Mouse (Mus musculus): ENCODE data around the gene Hnrnph1. TPM values are rescaled to one million over a fixed set of nuclear protein-coding genes. Genes with fewer than 3 reads are reported as not detected.
A peak's percentile ranks its signal among the peaks of the same experiment; 100 is the strongest.

Gene Hnrnph1
- 255 and 272 TPM in 2 replicates for polyA plus RNA-seq (2016; fragmentation: Nextera tagmentation; extraction: Ambion mirVana)

DNA sequence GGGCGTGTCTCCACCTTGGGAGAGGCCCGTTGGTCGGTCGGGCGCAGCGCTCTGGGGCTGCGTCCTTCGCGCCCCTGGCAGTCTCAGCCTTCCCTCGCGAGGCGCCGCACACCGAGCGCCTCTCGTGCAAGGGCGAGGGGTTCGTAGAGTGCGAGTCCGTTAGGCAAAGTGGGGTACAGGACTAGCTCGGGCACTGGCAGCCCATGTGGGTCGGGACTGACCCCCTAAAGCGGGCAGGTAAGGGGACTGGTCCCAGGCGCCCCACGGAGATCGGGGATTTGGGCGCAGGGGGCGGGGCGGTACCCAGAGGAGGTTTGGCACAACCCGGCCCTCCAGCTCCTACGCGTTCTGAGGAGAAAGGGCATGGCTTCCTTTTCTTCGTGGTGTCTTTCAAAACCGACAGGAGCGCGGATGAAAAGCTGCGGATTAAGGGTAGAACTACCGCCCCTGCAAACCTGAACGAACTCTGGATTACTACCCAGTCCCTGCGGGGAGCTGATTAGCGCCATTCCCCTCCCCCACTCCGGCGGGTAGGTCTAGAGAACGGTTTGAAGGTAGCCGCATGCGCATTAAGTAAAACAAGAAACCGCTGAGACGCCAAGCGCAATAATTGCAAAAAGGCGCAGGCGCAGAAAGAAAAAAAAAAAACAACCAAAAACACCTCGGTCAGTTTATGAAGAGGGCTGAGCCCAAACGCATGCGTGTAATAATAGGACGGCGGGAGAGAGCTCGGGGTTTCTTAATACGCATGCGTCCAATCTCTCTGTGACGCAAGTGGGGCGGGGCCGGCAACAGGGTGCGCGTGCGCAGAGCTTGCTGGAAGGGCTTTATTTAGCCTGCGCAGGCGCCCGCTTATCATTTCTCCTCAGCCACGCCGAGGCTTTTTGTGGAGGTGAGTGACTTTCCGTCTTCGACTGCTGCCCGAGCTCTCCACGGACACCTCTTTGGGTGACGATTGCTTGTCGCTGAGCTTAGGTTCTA, at the start of gene Hnrnph1:
Gene Hnrnph1, plus strand, starts transcription at position 80 of the 981 bp plus-strand sequence.
- Histone ChIP-seq H3K9ac (peak within 1 kb of the TSS; percentile 94), H3K27me3 (replicated peaks) (no peaks in the 10 kb centered on the region), H3K4me2 (peak within 1 kb of the TSS; percentile 92), H3K4me3 (peak within 1 kb of the TSS; percentile 83), H3K4me1 (replicated peaks) (peaks cover 11% of the 10 kb centered on the region), H3K9me3 (replicated peaks) (no peaks in the 10 kb centered on the region), H3K36me3 (peaks cover 17% of the 10 kb centered on the region), H3K27ac (ENCODE audit: poor library complexity, severe bottlenecking) (peak within 1 kb of the TSS; percentile 98)
- peak; percentile 93 for ATAC-seq (ENCODE audit: insufficient number of reproducible peaks, low FRiP score)
- under 1% methylated on average over 76 of the region's 76 CpGs for WGBS

GRCm38 (mm10) chr11:50328075-50328625, 48.6 kb upstream of the Hnrnph1 start:
- H3K27me3 ChIP-seq (replicated peaks): no peaks in the 10 kb centered on the region
- H3K36me3 ChIP-seq: 0 out of 2 replicates have a peak, but pooled peaks cover 9% of the 10 kb centered on the region
- H3K27ac ChIP-seq (ENCODE audit: poor library complexity, severe bottlenecking): no peak overlapping the region
- WGBS: 79% methylated on average over 3 of the region's 3 CpGs
- ATAC-seq (ENCODE audit: insufficient number of reproducible peaks, low FRiP score): no peak
- H3K4me3 ChIP-seq: no peak overlapping the region
- H3K9me3 ChIP-seq (replicated peaks): no peaks in the 10 kb centered on the region
- H3K9ac ChIP-seq: no peak overlapping the region
- no peak overlapping the region for H3K4me2 ChIP-seq
- peaks cover 9% of the 10 kb centered on the region for H3K4me1 ChIP-seq (replicated peaks)

- 89% methylated on average over 1 of the region's 1 CpGs for WGBS
- Histone ChIP-seq H3K36me3 (0 out of 2 replicates have a peak, but pooled peaks cover 9% of the 10 kb centered on the region), H3K9me3 (replicated peaks) (no peaks in the 10 kb centered on the region), H3K4me2 (no peak overlapping the region), H3K27ac (ENCODE audit: poor library complexity, severe bottlenecking) (no peak overlapping the region), H3K27me3 (replicated peaks) (no peaks in the 10 kb centered on the region), H3K4me3 (no peak overlapping the region), H3K4me1 (replicated peaks) (peaks cover 1% of the 10 kb centered on the region; the same call in 1 of the 2 replicates), H3K9ac (no peak overlapping the region)
- ATAC-seq (ENCODE audit: insufficient number of reproducible peaks, low FRiP score): no peak
Measured at GRCm38 (mm10) chr11:50329378-50329777, 47.4 kb upstream of the Hnrnph1 start.

- no peak for ATAC-seq (ENCODE audit: insufficient number of reproducible peaks, low FRiP score)
- 77% methylated on average over 3 of the region's 3 CpGs for WGBS
- Histone ChIP-seq H3K9ac (no peak overlapping the region), H3K36me3 (0 out of 2 replicates have a peak, but pooled peaks cover 6% of the 10 kb centered on the region), H3K4me1 (replicated peaks) (no peaks in the 10 kb centered on the region), H3K9me3 (replicated peaks) (no peaks in the 10 kb centered on the region), H3K27ac (ENCODE audit: poor library complexity, severe bottlenecking) (no peak overlapping the region), H3K4me2 (no peak overlapping the region), H3K27me3 (replicated peaks) (no peaks in the 10 kb centered on the region), H3K4me3 (no peak overlapping the region)
Measured at GRCm38 (mm10) chr11:50333181-50333580, 43.6 kb upstream of the Hnrnph1 start.

DNA sequence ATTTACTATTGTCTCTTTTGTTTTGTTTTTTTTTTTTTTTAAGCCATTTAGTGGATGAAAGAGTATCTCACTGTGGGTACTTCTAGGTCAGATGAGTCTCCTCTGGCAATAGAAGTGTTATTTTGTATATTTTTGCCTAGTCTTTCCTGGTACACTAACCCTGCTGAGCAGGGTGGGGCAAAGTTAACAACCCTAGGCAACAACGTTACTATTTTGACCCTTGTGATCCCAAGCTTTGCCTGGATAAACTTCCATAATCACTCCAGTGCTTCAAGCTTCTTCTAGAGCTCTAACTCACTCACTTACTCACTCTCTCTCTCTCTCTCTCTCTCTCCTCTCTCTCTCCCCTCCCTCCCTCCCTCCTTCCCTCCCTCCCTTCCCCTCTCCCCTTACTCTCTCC, 40.7 kb upstream of the Hnrnph1 start:
- Histone ChIP-seq H3K4me1 (replicated peaks) (no peaks in the 10 kb centered on the region), H3K27ac (ENCODE audit: poor library complexity, severe bottlenecking) (no peak overlapping the region), H3K36me3 (no peaks in the 10 kb centered on the region), H3K9me3 (replicated peaks) (no peaks in the 10 kb centered on the region), H3K27me3 (replicated peaks) (no peaks in the 10 kb centered on the region), H3K4me2 (no peak overlapping the region), H3K9ac (no peak overlapping the region), H3K4me3 (no peak overlapping the region)
- 50% methylated on average over 1 of the region's 1 CpGs for WGBS
- ATAC-seq (ENCODE audit: insufficient number of reproducible peaks, low FRiP score): no peak

DNA sequence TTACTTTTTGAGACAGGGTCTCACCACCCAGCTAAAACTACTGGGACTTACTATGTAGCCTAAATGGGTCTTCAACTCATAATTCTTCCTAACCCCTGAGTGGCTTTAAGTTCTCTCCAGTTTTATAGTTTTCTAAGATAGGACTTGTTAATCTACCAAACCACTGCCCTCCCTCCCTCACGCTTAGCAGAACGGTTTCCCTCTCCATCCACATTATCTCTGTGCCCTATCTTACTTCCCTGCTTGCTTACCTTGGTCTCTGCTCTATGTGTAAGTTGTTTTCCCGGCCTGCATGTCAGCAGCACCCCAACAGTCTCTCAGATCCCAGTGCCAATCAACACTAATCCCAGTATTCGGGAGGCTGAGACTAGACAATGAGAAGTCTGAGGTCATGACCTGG, 39.9 kb upstream of the Hnrnph1 start:
- H3K9ac ChIP-seq: no peak overlapping the region
- H3K4me1 ChIP-seq (replicated peaks): peaks cover 2% of the 10 kb centered on the region; the same call in 1 of the 2 replicates
- WGBS: 51% methylated on average over 4 of the region's 4 CpGs
- H3K4me3 ChIP-seq: no peak overlapping the region
- H3K27ac ChIP-seq (ENCODE audit: poor library complexity, severe bottlenecking): no peak overlapping the region
- no peak overlapping the region for H3K4me2 ChIP-seq
- H3K36me3 ChIP-seq: no peaks in the 10 kb centered on the region
- ATAC-seq (ENCODE audit: insufficient number of reproducible peaks, low FRiP score): no peak
- H3K9me3 ChIP-seq (replicated peaks): no peaks in the 10 kb centered on the region
- H3K27me3 ChIP-seq (replicated peaks): no peaks in the 10 kb centered on the region

- H3K9me3 ChIP-seq (replicated peaks): no peaks in the 10 kb centered on the region
- 82% methylated on average over 4 of the region's 4 CpGs for WGBS
- H3K27ac ChIP-seq (ENCODE audit: poor library complexity, severe bottlenecking): no peak overlapping the region
- no peak overlapping the region for H3K9ac ChIP-seq
- no peaks in the 10 kb centered on the region for H3K36me3 ChIP-seq
- peaks cover 6% of the 10 kb centered on the region; the same call in 1 of the 2 replicates for H3K4me1 ChIP-seq (replicated peaks)
- ATAC-seq (ENCODE audit: insufficient number of reproducible peaks, low FRiP score): no peak
- no peaks in the 10 kb centered on the region for H3K27me3 ChIP-seq (replicated peaks)
- H3K4me3 ChIP-seq: no peak overlapping the region
- no peak overlapping the region for H3K4me2 ChIP-seq
Measured at GRCm38 (mm10) chr11:50345486-50345885, 31.3 kb upstream of the Hnrnph1 start.

GRCm38 (mm10) chr11:50346256-50347032, 30.3 kb upstream of the Hnrnph1 start:
- peaks cover 6% of the 10 kb centered on the region; the same call in 1 of the 2 replicates for H3K4me1 ChIP-seq (replicated peaks)
- no peak overlapping the region for H3K9ac ChIP-seq
- no peak overlapping the region for H3K4me2 ChIP-seq
- H3K36me3 ChIP-seq: no peaks in the 10 kb centered on the region
- WGBS: 78% methylated on average over 9 of the region's 9 CpGs
- H3K9me3 ChIP-seq (replicated peaks): no peaks in the 10 kb centered on the region
- no peaks in the 10 kb centered on the region for H3K27me3 ChIP-seq (replicated peaks)
- H3K27ac ChIP-seq (ENCODE audit: poor library complexity, severe bottlenecking): no peak overlapping the region
- no peak overlapping the region for H3K4me3 ChIP-seq
- no peak for ATAC-seq (ENCODE audit: insufficient number of reproducible peaks, low FRiP score)

DNA sequence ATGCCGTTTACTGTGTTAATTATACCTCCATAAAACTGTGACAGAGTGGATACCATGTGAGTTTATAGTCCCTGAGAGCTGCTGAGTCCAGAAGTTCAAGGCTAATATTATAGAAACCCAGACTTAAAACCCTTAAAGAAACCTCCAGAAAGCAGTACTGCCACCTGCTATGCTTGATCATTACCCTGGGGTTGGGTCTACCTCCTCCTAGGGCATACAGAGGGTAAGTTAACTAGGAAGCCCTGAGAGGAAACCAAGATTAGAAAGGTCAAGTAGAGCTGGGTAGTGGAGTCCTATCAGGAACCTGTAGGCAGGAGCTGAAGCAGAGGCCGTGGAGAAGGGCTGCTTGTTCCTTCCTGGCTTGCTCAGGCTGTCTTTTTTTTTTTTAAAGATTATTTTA, 24.6 kb upstream of the Hnrnph1 start:
- Histone ChIP-seq H3K4me2 (no peak overlapping the region), H3K27ac (ENCODE audit: poor library complexity, severe bottlenecking) (no peak overlapping the region), H3K4me1 (replicated peaks) (no peaks in the 10 kb centered on the region), H3K4me3 (no peak overlapping the region), H3K27me3 (replicated peaks) (no peaks in the 10 kb centered on the region), H3K9ac (no peak overlapping the region), H3K36me3 (no peaks in the 10 kb centered on the region), H3K9me3 (replicated peaks) (0 out of 2 replicates have a peak, but pooled peaks cover 3% of the 10 kb centered on the region)
- no peak for ATAC-seq (ENCODE audit: insufficient number of reproducible peaks, low FRiP score)
- WGBS: 72% methylated on average over 2 of the region's 2 CpGs

GRCm38 (mm10) chr11:50354162-50354561, 22.6 kb upstream of the Hnrnph1 start, which contains the start of gene Cby3:
Gene Cby3 (plus strand): TSS chr11:50354462.
- ATAC-seq (ENCODE audit: insufficient number of reproducible peaks, low FRiP score): no peak
- Histone ChIP-seq H3K4me3 (no peak within 1 kb of the TSS), H3K9me3 (replicated peaks) (0 out of 2 replicates have a peak, but pooled peaks cover 3% of the 10 kb centered on the region)

More at GRCm38 (mm10) chr11:50354162-50354561, 22.6 kb upstream of the Hnrnph1 start, which contains the start of gene Cby3:
- H3K9ac ChIP-seq: no peak within 1 kb of the TSS
- H3K4me1 ChIP-seq (replicated peaks): peaks cover 3% of the 10 kb centered on the region; the same call in 1 of the 2 replicates
- H3K27ac ChIP-seq (ENCODE audit: poor library complexity, severe bottlenecking): no peak within 1 kb of the TSS
- H3K36me3 ChIP-seq: no peaks in the 10 kb centered on the region
- no peak within 1 kb of the TSS for H3K4me2 ChIP-seq
- peaks cover 15% of the 10 kb centered on the region for H3K27me3 ChIP-seq (replicated peaks)

Measured in heart, embryonic 12.5 days (tissue).